Mouse (Mus musculus): ENCODE results near the gene Comtd1.

GRCm38 (mm10) chr14:21849524-21850418 is 994 bp upstream of the Comtd1 start:
- TF ChIP-seq CTCF (IDR thresholded peaks at IDR 0.05; ENCODE audit: extremely low read depth, insufficient read depth, insufficient read length, insufficient replicate concordance) = no peak
- TF ChIP-seq POLR2A (IDR thresholded peaks at IDR 0.05; ENCODE audit: low read depth, low read length) = no peak

Data from spleen, adult 2 months (tissue).